Mouse (Mus musculus) fat pad, adult 2 months (tissue): ENCODE measurements at regions not wholly inside any gene's neighbourhood (a gene's known extent, or its start where the extent isn't known, plus 50 kb on each side); places are given as distances from the start of the nearest gene placed in this dataset.

ENCODE experiments used
- DNase-seq: peaks from one replicate; pipeline ENCODE4 v3.0.0-alpha.2; 2011; ENCODE audit warnings: low read depth, low spot score; ENCODE audit errors: extremely low read depth

DNA sequence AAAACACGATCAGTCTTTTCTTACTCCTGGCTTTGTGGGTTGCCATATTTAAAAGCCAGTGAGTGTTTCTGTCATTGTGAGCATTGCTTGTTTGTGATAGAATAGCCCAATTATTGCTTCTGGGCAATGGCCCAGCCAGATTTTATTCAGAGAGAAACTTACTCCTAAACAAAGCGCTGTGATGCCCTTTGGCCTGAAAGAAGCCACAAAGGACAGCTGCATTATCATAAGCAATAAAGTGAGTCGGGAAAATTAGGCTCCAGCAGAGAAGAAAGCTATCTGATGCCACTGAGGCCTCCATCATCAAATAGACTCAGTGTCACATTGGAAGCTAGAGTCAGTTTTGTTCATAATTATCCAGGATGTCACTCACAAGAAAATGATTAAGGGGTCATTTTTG, 644.9 kb upstream of the Tle4 start:
- no peak for DNase-seq

DNA sequence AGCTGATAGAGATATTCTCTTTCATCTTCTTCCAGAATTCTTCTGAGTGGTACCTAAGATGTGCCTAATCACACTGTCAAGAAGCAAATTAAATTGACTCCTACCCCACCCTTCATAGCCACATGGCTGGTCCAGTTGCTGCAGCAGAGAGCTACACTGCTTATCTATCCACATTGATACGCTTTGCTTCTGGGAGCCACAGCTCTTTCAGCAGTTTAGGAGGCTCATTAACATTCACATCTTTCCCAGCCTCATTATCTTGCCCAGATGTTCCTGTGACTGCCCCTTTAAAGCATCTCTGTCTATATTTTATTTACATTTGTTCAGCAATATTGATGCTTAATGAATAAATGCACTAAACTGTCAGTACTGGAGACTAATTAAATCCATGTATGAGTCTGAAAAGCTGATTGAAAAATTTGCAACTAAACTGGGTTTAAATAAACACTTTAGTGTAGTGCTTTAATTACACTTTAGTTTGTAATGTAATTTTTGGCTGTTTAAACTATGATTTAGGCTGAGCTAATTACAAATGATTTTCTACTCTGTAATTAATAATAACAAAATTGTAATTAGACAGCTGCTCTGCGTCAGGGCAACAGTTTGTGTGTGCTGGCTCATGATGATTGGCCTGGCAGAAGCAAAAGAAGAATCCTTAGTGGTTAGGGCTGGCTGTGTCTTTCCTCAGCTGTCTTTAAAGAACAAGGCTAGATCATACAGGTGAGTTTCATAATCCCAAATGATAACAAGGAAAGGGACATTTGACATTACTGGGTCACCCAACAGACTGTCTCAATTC, 632.5 kb upstream of the Tle4 start:
- no peak for DNase-seq

DNA sequence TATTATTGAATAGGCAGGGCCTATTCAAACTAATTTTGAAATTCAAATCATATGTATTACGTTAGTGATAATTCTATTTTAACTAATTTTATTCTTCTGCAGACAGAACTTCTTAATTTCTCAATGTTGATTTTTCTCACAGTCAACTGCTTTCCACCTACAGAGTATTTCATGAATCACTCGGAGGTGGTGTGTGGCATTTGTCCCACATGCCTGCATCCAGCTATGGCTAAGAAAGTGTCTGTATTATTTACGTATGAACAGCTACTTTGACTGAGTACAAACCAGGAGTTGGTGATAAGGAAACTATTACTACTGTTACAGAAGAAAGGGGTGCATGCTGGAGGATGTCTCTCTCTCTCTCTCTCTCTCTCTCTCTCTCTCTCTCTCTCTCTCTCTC, 619.5 kb upstream of the Tle4 start:
- no peak for DNase-seq

- DNase-seq: no peak
Measured at GRCm38 (mm10) chr19:15214651-15215050, 616.8 kb upstream of the Tle4 start.

GRCm38 (mm10) chr19:15212881-15213280, 615.0 kb upstream of the Tle4 start:
- no peak for DNase-seq

GRCm38 (mm10) chr19:15203039-15203438, 605.2 kb upstream of the Tle4 start:
- no peak for DNase-seq

DNA sequence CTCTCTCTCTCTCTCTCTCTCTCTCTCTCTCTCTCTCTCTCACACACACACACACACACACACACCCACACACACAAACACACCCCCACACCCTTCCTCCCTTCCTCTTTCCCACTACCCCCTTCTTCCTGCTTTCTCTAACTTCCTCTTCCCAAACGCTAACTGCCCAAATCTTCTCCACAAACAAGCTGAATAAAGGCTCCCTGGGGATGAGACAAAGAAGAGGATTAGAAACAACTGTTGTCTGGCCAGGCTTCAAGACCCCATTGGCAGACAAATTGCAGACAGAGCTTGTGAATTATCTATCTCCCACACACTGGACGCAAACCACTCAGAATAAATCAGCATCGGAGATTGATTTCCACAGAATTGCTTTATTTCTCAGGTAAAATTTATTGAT, 603.4 kb upstream of the Tle4 start:
- DNase-seq: no peak

- DNase-seq: no peak
Measured at GRCm38 (mm10) chr19:15200792-15201191, 602.9 kb upstream of the Tle4 start.

DNA sequence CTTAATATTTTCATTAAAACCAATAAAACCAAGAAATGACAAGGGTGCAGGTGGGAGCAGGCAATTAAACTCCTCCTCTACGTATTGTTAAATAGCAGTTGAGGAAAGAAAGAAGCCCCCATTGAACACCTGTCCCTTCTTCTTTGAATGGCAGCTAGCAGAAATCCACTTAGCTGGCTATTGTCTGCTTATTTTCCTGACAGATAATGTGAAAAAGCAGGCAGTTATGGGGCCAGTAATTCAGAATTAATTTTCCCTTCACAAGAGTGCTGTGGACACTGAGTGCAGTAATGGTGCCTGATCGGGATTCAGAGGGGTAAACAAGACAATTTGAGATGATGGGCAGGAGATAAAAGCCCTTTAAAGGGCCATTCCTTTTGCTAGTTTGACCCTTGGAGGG, 602.5 kb upstream of the Tle4 start:
- no peak for DNase-seq

GRCm38 (mm10) chr19:15199692-15200091, 601.8 kb upstream of the Tle4 start:
- DNase-seq: no peak

GRCm38 (mm10) chr19:15175221-15175620, 577.4 kb upstream of the Tle4 start:
- no peak for DNase-seq

DNA sequence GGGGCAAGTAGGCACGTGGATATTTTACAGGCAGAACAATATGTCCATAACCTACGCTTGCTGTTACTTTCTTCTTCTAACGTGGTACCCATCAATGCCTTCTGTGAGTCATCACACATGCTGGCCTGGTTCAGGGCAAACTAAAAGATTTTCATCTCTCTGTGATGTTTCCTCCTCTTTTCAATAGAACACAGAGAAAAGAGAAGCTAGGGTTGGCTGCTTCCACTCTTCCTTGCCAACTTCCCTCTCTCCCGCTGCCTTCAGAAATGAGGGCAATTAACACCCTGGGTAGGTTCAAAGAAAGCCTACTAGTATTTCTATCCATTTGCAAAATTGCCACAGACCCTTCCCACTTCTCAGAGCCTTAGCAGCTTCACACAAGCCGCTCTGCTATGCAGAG, 575.5 kb upstream of the Tle4 start:
- DNase-seq: no peak

- DNase-seq: no peak
Measured at GRCm38 (mm10) chr19:15167184-15167583, 569.3 kb upstream of the Tle4 start.

DNA sequence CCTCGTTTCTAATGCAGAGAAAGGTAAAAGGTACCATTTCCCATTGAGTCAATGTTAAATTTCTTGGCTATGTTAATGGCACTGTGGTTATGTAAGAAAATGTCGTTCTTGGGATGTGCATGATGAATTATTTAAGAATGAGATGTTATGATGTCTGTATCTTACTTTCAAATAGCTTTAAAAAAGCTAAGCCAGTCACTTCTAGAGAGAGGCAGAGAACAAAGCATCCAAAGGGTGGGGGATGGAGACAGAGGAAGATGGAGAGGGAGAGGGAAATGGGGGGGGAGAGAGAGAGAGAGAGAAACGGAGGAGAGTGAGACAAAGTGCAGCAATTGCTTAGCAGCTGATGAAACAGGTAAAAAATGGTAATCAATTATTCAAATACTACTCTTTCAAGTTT, 562.8 kb upstream of the Tle4 start:
- no peak for DNase-seq

- DNase-seq: no peak
Measured at GRCm38 (mm10) chr19:15158653-15159052, 560.8 kb upstream of the Tle4 start.

GRCm38 (mm10) chr19:15158177-15158576, 560.3 kb upstream of the Tle4 start:
- DNase-seq: no peak

- no peak for DNase-seq
Measured at GRCm38 (mm10) chr19:15154693-15155092, 556.8 kb upstream of the Tle4 start.

DNA sequence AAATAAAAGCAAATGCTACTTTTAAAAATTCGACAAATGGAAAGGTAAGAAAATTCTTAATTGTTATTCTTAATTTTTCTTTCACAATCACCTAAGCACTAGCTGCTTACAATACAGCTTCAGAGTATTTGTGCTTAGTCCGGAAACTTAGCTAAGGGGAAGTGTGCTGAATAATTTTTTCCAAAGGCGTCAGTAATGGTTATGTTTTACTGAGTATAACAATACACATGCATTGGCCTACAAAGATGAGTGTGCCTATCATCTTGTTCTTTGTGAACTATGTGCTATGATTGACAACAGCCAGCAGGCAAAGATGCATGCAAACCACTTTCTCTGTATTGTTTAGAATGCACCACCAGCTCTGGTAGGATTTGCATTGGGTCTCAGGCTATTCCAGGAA, 548.5 kb upstream of the Tle4 start:
- no peak for DNase-seq

- no peak for DNase-seq
Measured at GRCm38 (mm10) chr19:15127122-15127521, 529.3 kb upstream of the Tle4 start.

DNA sequence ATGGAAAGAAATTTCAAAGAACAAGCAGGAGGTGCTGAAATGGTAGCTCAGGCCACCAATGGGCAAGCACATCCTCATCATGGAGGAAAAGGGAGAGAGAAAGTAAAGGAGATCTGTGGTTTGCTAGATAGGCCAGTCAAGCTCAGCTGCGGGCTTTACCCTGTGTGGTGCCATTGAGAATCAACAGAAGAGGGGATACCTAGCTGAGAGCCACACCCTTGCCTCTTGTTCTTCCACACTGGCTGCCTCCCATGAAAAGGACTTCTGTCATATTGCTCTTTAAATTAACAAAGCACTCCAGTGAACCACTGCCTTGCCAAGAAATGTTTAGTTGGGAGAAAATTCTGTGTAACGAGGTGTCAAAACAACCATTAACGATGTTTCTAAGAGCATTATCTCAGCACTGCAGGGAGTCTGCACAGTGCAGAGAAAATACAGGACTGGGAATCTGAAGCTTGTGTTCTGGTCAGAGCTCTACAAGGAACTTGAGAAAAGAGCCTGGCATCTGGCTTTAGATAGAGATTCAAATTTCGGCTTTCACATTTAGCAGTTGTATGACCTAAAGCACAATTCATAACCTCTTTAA, 510.7 kb upstream of the Tle4 start:
- DNase-seq: no peak

- no peak for DNase-seq
Measured at GRCm38 (mm10) chr19:15095054-15095453, 497.2 kb upstream of the Tle4 start.

GRCm38 (mm10) chr19:15093534-15093933, 495.7 kb upstream of the Tle4 start:
- DNase-seq: no peak

GRCm38 (mm10) chr19:15080638-15081037, 482.8 kb upstream of the Tle4 start:
- DNase-seq: no peak
